Comparison of ENCODE assay signal across 9 mouse cellular contexts in genomic region chr1:180911138-180911537, GRCm38 (mm10). TPM values are rescaled to one million over a fixed set of nuclear protein-coding genes. Genes with fewer than 3 reads are reported as not detected.
DNase-seq lines count a peak whose midpoint lies in the region; ATAC-seq and TF ChIP-seq lines count a peak whose summit lies in the region.
"Had no signal": no experiment of that assay in that cellular context is flagged by ENCODE, and none has a peak within 500 bp of the region (broad histone marks: within the 10 kb centered on the region; RNA-seq: fewer than 3 reads in every experiment).

No protein-coding gene starts in this region.

- peak overlapping the region; percentile 19; the same call in 1 of the 2 replicates for H3K4me3 ChIP-seq in heart, embryonic 10.5 days
- 0 out of 2 replicates have a peak overlapping the region, but pooled peaks have one; percentile 8 for H3K4me3 ChIP-seq in E14TG2a.4 (replicated peaks; ENCODE audit: low read length)
- no peak overlapping the region for H3K4me3 ChIP-seq in embryonic facial prominence, embryonic 15.5 days (replicated peaks)
- H3K4me3 ChIP-seq in liver, embryonic 11.5 days (ENCODE audit: low read depth, low read length) = 0 out of 2 replicates have a peak overlapping the region, but pooled peaks have one; percentile 9

- peak overlapping the region; percentile 36 for H3K4me2 ChIP-seq in embryonic facial prominence, embryonic 15.5 days (replicated peaks)
- H3K4me2 ChIP-seq in liver, embryonic 11.5 days = peak overlapping the region; percentile 62

- H3K27ac ChIP-seq in heart, embryonic 10.5 days = no peak overlapping the region
- no peak overlapping the region for H3K27ac ChIP-seq in embryonic facial prominence, embryonic 15.5 days (replicated peaks)
- peak overlapping the region; percentile 36; the same call in 1 of the 2 replicates for H3K27ac ChIP-seq in liver, embryonic 11.5 days (ENCODE audit: low read depth, low read length)

- peaks cover 29% of the 10 kb centered on the region for H3K36me3 ChIP-seq in heart, embryonic 10.5 days
- peaks cover 33% of the 10 kb centered on the region for H3K36me3 ChIP-seq in E14TG2a.4 (ENCODE audit: insufficient read depth, low read length)
- H3K36me3 ChIP-seq in embryonic facial prominence, embryonic 15.5 days = peaks cover 19% of the 10 kb centered on the region
- peaks cover 18% of the 10 kb centered on the region for H3K36me3 ChIP-seq in liver, embryonic 11.5 days (ENCODE audit: control insufficient read depth, insufficient read depth, low read length)

- ATAC-seq in embryonic facial prominence, embryonic 15.5 days (ENCODE audit: insufficient number of reproducible peaks, low FRiP score, low TSS enrichment, low read depth) = no peak
- ATAC-seq in liver, embryonic 11.5 days (replicated peaks; ENCODE audit: low FRiP score) = no peak

- WGBS in heart, embryonic 10.5 days = 41% methylated on average over 8 of the region's 8 CpGs
- WGBS in embryonic facial prominence, embryonic 15.5 days = 46% methylated on average over 8 of the region's 8 CpGs
- WGBS in liver, embryonic 11.5 days = 44% methylated on average over 8 of the region's 8 CpGs

- peaks cover 14% of the 10 kb centered on the region; the same call in 1 of the 2 replicates for H3K4me1 ChIP-seq in heart, embryonic 10.5 days
- peaks cover 97% of the 10 kb centered on the region for H3K4me1 ChIP-seq in E14TG2a.4 (replicated peaks; ENCODE audit: low read depth, low read length)
- H3K4me1 ChIP-seq in embryonic facial prominence, embryonic 15.5 days = peaks cover 17% of the 10 kb centered on the region
- H3K4me1 ChIP-seq in liver, embryonic 11.5 days (replicated peaks; ENCODE audit: control insufficient read depth, insufficient read depth, low read length) = peaks cover 25% of the 10 kb centered on the region

- intact Hi-C loops in heart, postnatal 14 days (cut with DNase I) = no loop called here

- H3K9ac ChIP-seq in embryonic facial prominence, embryonic 15.5 days = no peak overlapping the region
- H3K9ac ChIP-seq in liver, embryonic 11.5 days (ENCODE audit: low read depth, low read length) = peak overlapping the region; percentile 47

- H3K27me3 ChIP-seq in heart, embryonic 10.5 days (ENCODE audit: insufficient read depth, poor library complexity, severe bottlenecking) = no peaks in the 10 kb centered on the region
- no peaks in the 10 kb centered on the region; the same call in 1 of the 2 replicates for H3K27me3 ChIP-seq in E14TG2a.4 (ENCODE audit: insufficient read depth, low read length)
- no peaks in the 10 kb centered on the region for H3K27me3 ChIP-seq in embryonic facial prominence, embryonic 15.5 days
- H3K27me3 ChIP-seq in liver, embryonic 11.5 days (replicated peaks; ENCODE audit: control insufficient read depth, insufficient read depth, low read length) = no peaks in the 10 kb centered on the region

- H3K9me3 ChIP-seq in heart, embryonic 10.5 days = no peaks in the 10 kb centered on the region
- no peaks in the 10 kb centered on the region for H3K9me3 ChIP-seq in E14TG2a.4 (ENCODE audit: low read length)
- H3K9me3 ChIP-seq in embryonic facial prominence, embryonic 15.5 days (replicated peaks) = no peaks in the 10 kb centered on the region
- no peaks in the 10 kb centered on the region for H3K9me3 ChIP-seq in liver, embryonic 11.5 days (ENCODE audit: control insufficient read depth, low read length)

- no peak for TF ChIP-seq CTCF in E14TG2a.4 (conservative IDR thresholded peaks at IDR 0.05; ENCODE audit: low read length)

- no peak for DNase-seq in heart, embryonic 10.5 days (ENCODE audit: low spot score)
- DNase-seq in heart, postnatal 14 days = no peak
- DNase-seq in liver, embryonic 11.5 days (ENCODE audit: low spot score) = no peak
- DNase-seq in layer of hippocampus, postnatal 10 days (ENCODE audit: low spot score in 2 of 2) = no peak
- DNase-seq in natural killer cell, adult 2 months (ENCODE audit: low spot score in 2 of 2) = no peak
- no peak for DNase-seq in ovary, postnatal 10 days (ENCODE audit: low spot score)
- DNase-seq: layer of hippocampus, postnatal 36 days had no signal

RNA-seq across cellular contexts. Expression of gene Pycr2, which starts 7.0 kb away (rescaled TPM):
- 89.4 and 114 TPM in 2 replicates for polyA plus RNA-seq in heart, embryonic 10.5 days (2016; fragmentation: Nextera tagmentation; extraction: Ambion mirVana)
- total RNA-seq in heart, postnatal 14 days (2021) = 10 to 100 TPM; 14.8 to 15.1 TPM
- polyA plus RNA-seq in embryonic facial prominence, embryonic 15.5 days (2015; fragmentation: Nextera tagmentation; extraction: Ambion mirVana) = 96.9 and 105 TPM in 2 replicates
- polyA plus RNA-seq in liver, embryonic 11.5 days (2014; fragmentation: Nextera tagmentation; extraction: Ambion mirVana) = 162 and 171 TPM in 2 replicates
- 10 to 100 TPM; 29.6 to 31.4 TPM for total RNA-seq in layer of hippocampus, postnatal 10 days (2021)

RNA-seq across cellular contexts. Expression of gene Lefty2, which starts 18.2 kb away (rescaled TPM):
- 0.23 TPM in 2 replicates for polyA plus RNA-seq in heart, embryonic 10.5 days (2016; fragmentation: Nextera tagmentation; extraction: Ambion mirVana)
- under 1 TPM in 1 of 2 experiments, not detected in 1; 0.07 TPM for total RNA-seq in heart, postnatal 14 days (2021)
- 0.24 and 0.32 TPM in 2 replicates for polyA plus RNA-seq in embryonic facial prominence, embryonic 15.5 days (2015; fragmentation: Nextera tagmentation; extraction: Ambion mirVana)
- polyA plus RNA-seq in liver, embryonic 11.5 days (2014; fragmentation: Nextera tagmentation; extraction: Ambion mirVana) = not detected in 2 replicates
- 10 to 100 TPM in 1 of 2 experiments, 1 to 10 TPM in 1; 8.7 to 10.2 TPM for total RNA-seq in layer of hippocampus, postnatal 10 days (2021)

RNA-seq across cellular contexts. Expression of gene Lefty1, which starts 23.7 kb away (rescaled TPM):
- polyA plus RNA-seq in heart, embryonic 10.5 days (2016; fragmentation: Nextera tagmentation; extraction: Ambion mirVana) = 0.89 and 1.1 TPM in 2 replicates
- total RNA-seq in heart, postnatal 14 days (2021) = under 1 TPM; 0.66 to 0.81 TPM
- polyA plus RNA-seq in embryonic facial prominence, embryonic 15.5 days (2015; fragmentation: Nextera tagmentation; extraction: Ambion mirVana) = 4.0 and 4.6 TPM in 2 replicates
- polyA plus RNA-seq in liver, embryonic 11.5 days (2014; fragmentation: Nextera tagmentation; extraction: Ambion mirVana) = 7.3 and 9.5 TPM in 2 replicates
- total RNA-seq in layer of hippocampus, postnatal 10 days (2021) = 1 to 10 TPM; 3.9 to 6.4 TPM

RNA-seq across cellular contexts. Expression of gene Tmem63a, which starts 31.0 kb away (rescaled TPM):
- 6.6 and 9.0 TPM in 2 replicates for polyA plus RNA-seq in heart, embryonic 10.5 days (2016; fragmentation: Nextera tagmentation; extraction: Ambion mirVana)
- 10 to 100 TPM; 14.9 to 15.3 TPM for total RNA-seq in heart, postnatal 14 days (2021)
- polyA plus RNA-seq in embryonic facial prominence, embryonic 15.5 days (2015; fragmentation: Nextera tagmentation; extraction: Ambion mirVana) = 17.3 and 18.5 TPM in 2 replicates
- 7.8 and 8.3 TPM in 2 replicates for polyA plus RNA-seq in liver, embryonic 11.5 days (2014; fragmentation: Nextera tagmentation; extraction: Ambion mirVana)
- 1 to 10 TPM; 3.7 to 3.8 TPM for total RNA-seq in layer of hippocampus, postnatal 10 days (2021)
